Mouse (Mus musculus) brain, embryonic 14.5 days (tissue): ENCODE measurements around the gene Grk6. TPM values are rescaled to one million over a fixed set of nuclear protein-coding genes. Genes with fewer than 3 reads are reported as not detected.

Experiments used
- DNase-seq: peaks from one replicate; pipeline ENCODE4 v3.0.0-alpha.2; 2011; ENCODE audit warnings: low read depth
- CTCF ChIP-seq: fragments of 200-500 bp; IDR thresholded peaks from 2 replicates; pipeline ENCODE4 v1.5.1; 2012; ENCODE audit warnings: inconsistent platforms, mild to moderate bottlenecking, moderate library complexity, borderline replicate concordance; ENCODE audit not compliant: insufficient read depth, insufficient read length; ENCODE audit errors: extremely low read depth
- POLR2A ChIP-seq: fragments of 200-500 bp; IDR thresholded peaks from 2 replicates; pipeline ENCODE4 v1.6.1; 2012; ENCODE audit warnings: mild to moderate bottlenecking, inconsistent platforms, borderline replicate concordance; ENCODE audit not compliant: poor library complexity, insufficient read depth, insufficient read length, severe bottlenecking; ENCODE audit errors: extremely low read depth
- polyA plus RNA-seq: library from polyadenylated mRNA; depleted of rRNA; stranded (reverse); fragments of >200 nt; gene quantifications from 2 replicates; pipeline ENCODE4 v1.2.3, GENCODE M21; 2012; rRNA removed

The Grk6 gene
- polyA plus RNA-seq, 1 experiment = 79.6 TPM

- TF ChIP-seq POLR2A (no peak), CTCF (no peak)
- DNase-seq = peak; percentile 83
Observed at GRCm38 (mm10) chr13:55495702-55496101, 50.8 kb downstream of the Grk6 start.

- TF ChIP-seq POLR2A = no peak
- no peak for TF ChIP-seq CTCF
- DNase-seq = no peak
Observed at GRCm38 (mm10) chr13:55496661-55497060, 51.8 kb downstream of the Grk6 start.

- no peak for TF ChIP-seq CTCF
- no peak for TF ChIP-seq POLR2A
- peak; percentile 29 for DNase-seq
Observed at GRCm38 (mm10) chr13:55498906-55499305, 54.0 kb downstream of the Grk6 start.

- TF ChIP-seq POLR2A = no peak
- TF ChIP-seq CTCF = no peak
Observed at GRCm38 (mm10) chr13:55500575-55500974, 55.7 kb downstream of the Grk6 start.

GRCm38 (mm10) chr13:55502405-55502804, 57.5 kb downstream of the Grk6 start:
- no peak for DNase-seq

More at GRCm38 (mm10) chr13:55500575-55500974, 55.7 kb downstream of the Grk6 start:
- no peak for DNase-seq

GRCm38 (mm10) chr13:55504390-55504789, 59.5 kb downstream of the Grk6 start:
- no peak for TF ChIP-seq CTCF
- TF ChIP-seq POLR2A = no peak
- DNase-seq = no peak

More at GRCm38 (mm10) chr13:55502405-55502804, 57.5 kb downstream of the Grk6 start:
- TF ChIP-seq POLR2A (no peak), CTCF (no peak)

GRCm38 (mm10) chr13:55505810-55506209, 60.9 kb downstream of the Grk6 start:
- TF ChIP-seq POLR2A (no peak), CTCF (no peak)
- DNase-seq = no peak

- TF ChIP-seq POLR2A (no peak), CTCF (no peak)
- no peak for DNase-seq
Observed at GRCm38 (mm10) chr13:55506697-55507096, 61.8 kb downstream of the Grk6 start.

GRCm38 (mm10) chr13:55507877-55508276, 63.0 kb downstream of the Grk6 start:
- TF ChIP-seq POLR2A = no peak
- peak; percentile 44; the same call in 1 of the 2 replicates for TF ChIP-seq CTCF
- peak; percentile 16 for DNase-seq

- no peak for DNase-seq
- no peak for TF ChIP-seq CTCF
- TF ChIP-seq POLR2A = no peak
Observed at GRCm38 (mm10) chr13:55508531-55508930, 63.7 kb downstream of the Grk6 start.

GRCm38 (mm10) chr13:55510332-55510667, 65.4 kb downstream of the Grk6 start:
- no peak for DNase-seq
- TF ChIP-seq CTCF (no peak), POLR2A (no peak)

Other genes with a start within 250 kb of the Grk6 start
- gene Nsd1, start 235.3 kb upstream of the Grk6 start, polyA plus RNA-seq = 38.1 and 52.2 TPM in 2 replicates
- 237 and 255 TPM in 2 replicates for gene Prelid1, start 124.6 kb upstream of the Grk6 start, polyA plus RNA-seq
- 113 and 173 TPM in 2 replicates for gene Rab24, start 123.1 kb upstream of the Grk6 start, polyA plus RNA-seq
- gene Mxd3, start 115.2 kb upstream of the Grk6 start, polyA plus RNA-seq = 22.3 and 48.5 TPM in 2 replicates
- gene Lman2, start 82.3 kb upstream of the Grk6 start, polyA plus RNA-seq = 61.7 and 66.2 TPM in 2 replicates
- gene Rgs14, start 75.3 kb upstream of the Grk6 start, polyA plus RNA-seq = 0.51 and 0.69 TPM in 2 replicates
- 0.06 and 0.10 TPM in 2 replicates for gene Slc34a1, start 46.9 kb upstream of the Grk6 start, polyA plus RNA-seq
- gene Pfn3, start 29.8 kb upstream of the Grk6 start, polyA plus RNA-seq = 0.51 and 0.66 TPM in 2 replicates
- gene F12, start 18.3 kb upstream of the Grk6 start, polyA plus RNA-seq = 0.13 and 0.26 TPM in 2 replicates
- 75.5 and 77.4 TPM in 2 replicates for gene Prr7, start 19.2 kb downstream of the Grk6 start, polyA plus RNA-seq
- gene Dbn1, start 43.0 kb downstream of the Grk6 start, polyA plus RNA-seq = 809 and 867 TPM in 2 replicates
- gene Pdlim7, start 68.6 kb downstream of the Grk6 start, polyA plus RNA-seq = 118 and 126 TPM in 2 replicates
- gene Dok3, start 84.2 kb downstream of the Grk6 start, polyA plus RNA-seq = 15.9 and 20.0 TPM in 2 replicates
- gene Ddx41, start 91.6 kb downstream of the Grk6 start, polyA plus RNA-seq = 92.4 and 109 TPM in 2 replicates
- 161 and 190 TPM in 2 replicates for gene Fam193b, start 126.0 kb downstream of the Grk6 start, polyA plus RNA-seq
- 98.7 and 99.3 TPM in 2 replicates for gene Tmed9, start 128.7 kb downstream of the Grk6 start, polyA plus RNA-seq
- 47.2 and 57.5 TPM in 2 replicates for gene B4galt7, start 154.8 kb downstream of the Grk6 start, polyA plus RNA-seq
- gene Caml, start 177.9 kb downstream of the Grk6 start, polyA plus RNA-seq = 74.6 and 80.9 TPM in 2 replicates
- 46.6 and 52.7 TPM in 2 replicates for gene Ddx46, start 190.0 kb downstream of the Grk6 start, polyA plus RNA-seq
- gene B230219D22Rik, start 248.1 kb downstream of the Grk6 start, polyA plus RNA-seq = 93.4 and 93.8 TPM in 2 replicates